Comparison of ENCODE assay signal across 8 mouse cellular contexts in the genomic region with DNA sequence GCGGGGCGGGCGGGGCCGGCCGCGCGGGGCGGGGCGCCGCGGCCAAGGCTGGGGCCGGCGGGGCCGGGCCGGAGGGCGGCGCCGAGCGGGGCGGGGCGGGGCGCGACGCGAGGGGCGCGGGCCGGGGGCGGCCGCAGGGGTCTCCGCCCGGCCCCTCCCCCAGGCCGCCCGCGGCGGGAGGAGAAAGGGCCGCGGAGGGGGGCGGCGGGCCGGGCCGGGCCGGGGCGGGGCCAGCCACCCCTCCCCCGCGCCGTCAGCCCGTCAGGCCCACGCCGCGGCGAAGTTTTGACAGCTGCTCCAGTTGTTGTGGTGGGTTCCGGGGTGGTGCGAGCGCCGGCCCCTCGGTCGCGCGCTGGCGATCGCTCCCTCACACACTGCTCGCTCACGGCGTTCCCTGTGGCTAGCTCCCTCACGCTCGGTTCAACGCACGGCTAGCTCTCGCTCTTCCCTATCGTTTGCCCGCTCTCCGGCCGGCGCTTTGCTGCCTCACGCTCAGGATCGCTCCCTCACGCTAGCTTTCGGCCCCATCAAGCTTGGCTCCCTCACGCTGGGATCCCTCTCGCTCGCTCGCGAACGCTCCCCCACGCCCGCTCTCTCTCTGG. TPM values are rescaled to one million over a fixed set of nuclear protein-coding genes. Genes with fewer than 3 reads are reported as not detected.
A peak's percentile ranks its signal among the peaks of the same experiment; 100 is the strongest.
DNase-seq lines count a peak whose midpoint lies in the region; ATAC-seq and TF ChIP-seq lines count a peak whose summit lies in the region.

No protein-coding gene starts in this region.

- DNase-seq in left cerebral cortex, adult 11 months (ENCODE audit: low spot score): peak; percentile 46
- no peak for DNase-seq in left cerebral cortex, adult 9 months (ENCODE audit: low spot score in 2 of 2)
- peak; percentile 65 for DNase-seq in c-Kit-negative CD71-positive TER-119-positive erythroid progenitor cells, embryonic 14.5 days (ENCODE audit: low read depth, low spot score)
- peak; percentile 82 for DNase-seq in gastrocnemius, postnatal 25 days
- DNase-seq in lung, adult 18-20 months: peak; percentile 70 to 71
- DNase-seq in urinary bladder, adult 2 months (ENCODE audit: low spot score): peak; percentile 68

- H3K9me3 ChIP-seq in intestine, embryonic 16.5 days (ENCODE audit: control insufficient read depth, low read length): no peaks in the 10 kb centered on the region

- TF ChIP-seq CTCF in olfactory bulb, adult 2 months (IDR thresholded peaks at IDR 0.05; ENCODE audit: insufficient read depth, low read depth, low read length): no peak

- H3K27ac ChIP-seq in intestine, embryonic 16.5 days (ENCODE audit: low read length): peak overlapping the region; percentile 99
- peak overlapping the region; percentile 87 for H3K27ac ChIP-seq in olfactory bulb, adult 2 months (ENCODE audit: insufficient read depth, low read depth, low read length)

- peak; percentile 85 for ATAC-seq in intestine, embryonic 16.5 days

- 0 out of 2 replicates have a peak, but pooled peaks have one; percentile 3 for TF ChIP-seq POLR2A in olfactory bulb, adult 2 months (IDR thresholded peaks at IDR 0.05; ENCODE audit: insufficient read depth, low read depth, low read length)

- H3K4me3 ChIP-seq in intestine, embryonic 16.5 days (ENCODE audit: low read length): peak overlapping the region; percentile 98
- peak overlapping the region; percentile 100 for H3K4me3 ChIP-seq in olfactory bulb, adult 2 months (ENCODE audit: insufficient read depth, low read depth, low read length)

- H3K27me3 ChIP-seq in intestine, embryonic 16.5 days (replicated peaks; ENCODE audit: control insufficient read depth, insufficient read depth, low read length): no peaks in the 10 kb centered on the region

- peak overlapping the region; percentile 88 for H3K9ac ChIP-seq in intestine, embryonic 16.5 days (ENCODE audit: low read depth, low read length)

- H3K4me1 ChIP-seq in intestine, embryonic 16.5 days (ENCODE audit: control insufficient read depth, insufficient read depth, low read length): peaks cover 9% of the 10 kb centered on the region
- H3K4me1 ChIP-seq in olfactory bulb, adult 2 months (ENCODE audit: control insufficient read depth, insufficient read depth, low read length): no peaks in the 10 kb centered on the region

- under 1% methylated on average over 35 of the region's 87 CpGs for whole genome bisulfite sequencing in intestine, embryonic 16.5 days
- WGBS in olfactory bulb, adult 2 months: 8% methylated on average over 87 of the region's 87 CpGs

- H3K4me2 ChIP-seq in intestine, embryonic 16.5 days (ENCODE audit: low read depth, low read length): peak overlapping the region; percentile 61

- no peaks in the 10 kb centered on the region for H3K36me3 ChIP-seq in intestine, embryonic 16.5 days (ENCODE audit: control insufficient read depth, insufficient read depth, low read length)

RNA-seq across cellular contexts. Expression of gene Kmt2c, which starts 0.3 kb away (rescaled TPM):
- total RNA-seq in gastrocnemius, postnatal 25 days (2021): 10 to 100 TPM; 27.4 to 29.1 TPM
- 8.1 and 9.0 TPM in 2 replicates for polyA plus RNA-seq in intestine, embryonic 16.5 days (2015; fragmentation: Nextera tagmentation; extraction: Ambion mirVana)
- 81.0 and 137 TPM in 2 replicates for polyA plus RNA-seq in olfactory bulb, adult 2 months (2012; ENCODE audit: insufficient read depth, insufficient read length, low replicate concordance, missing spikeins)
- polyA plus RNA-seq in urinary bladder, adult 2 months (2012; rRNA removed): 32.9 and 35.1 TPM in 2 replicates

RNA-seq across cellular contexts. Expression of gene Cct8l1, which starts 16.9 kb away (rescaled TPM):
- under 1 TPM in 1 of 2 experiments, not detected in 1; 0.27 TPM for total RNA-seq in gastrocnemius, postnatal 25 days (2021)
- not detected in 2 replicates for polyA plus RNA-seq in intestine, embryonic 16.5 days (2015; fragmentation: Nextera tagmentation; extraction: Ambion mirVana)
- not detected in 2 replicates for polyA plus RNA-seq in olfactory bulb, adult 2 months (2012; ENCODE audit: insufficient read depth, insufficient read length, low replicate concordance, missing spikeins)
- 0.14 TPM in 1 of 2 replicates, not detected in the other for polyA plus RNA-seq in urinary bladder, adult 2 months (2012; rRNA removed)

Comparison
In these comparisons a context has a peak if more than half of its experiments do, and no peak if none do; other contexts are left out.
1. DNase-seq: peak in left cerebral cortex, adult 11 months (single experiment), c-Kit-negative CD71-positive TER-119-positive erythroid progenitor cells, embryonic 14.5 days (single experiment), gastrocnemius, postnatal 25 days (single experiment), lung, adult 18-20 months (2 of 2) and urinary bladder, adult 2 months (single experiment); none in left cerebral cortex, adult 9 months (0 of 2).